Mouse (Mus musculus): Measurements from ENCODE around the gene Tle3.

DNA sequence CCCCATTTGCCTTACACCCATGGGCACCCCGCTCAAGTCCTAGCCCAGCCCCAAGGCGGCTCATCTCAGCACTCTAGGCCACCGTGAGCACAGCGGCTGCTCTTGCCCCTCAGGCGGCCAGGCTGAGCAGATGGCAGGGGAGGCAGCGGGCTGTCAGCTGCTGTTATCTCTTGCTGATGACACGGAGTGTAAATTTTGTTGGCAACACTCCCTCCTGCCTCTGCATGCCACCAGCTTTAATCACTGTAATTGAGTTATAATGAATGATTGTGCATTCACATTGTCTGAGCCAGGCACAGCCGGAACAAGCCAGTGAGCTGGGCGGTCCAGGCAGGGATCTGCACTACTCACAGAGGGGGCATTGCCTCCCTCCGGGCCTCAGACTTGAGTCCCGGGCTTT lies 61.9 kb downstream of the Tle3 start:
- no peak for TF ChIP-seq CTCF (conservative IDR thresholded peaks at IDR 0.05; ENCODE audit: low read length)
- no peak for TF ChIP-seq NANOG (IDR thresholded peaks at IDR 0.05; ENCODE audit: borderline replicate concordance, low read length)
